Mouse (Mus musculus): ENCODE measurements around the gene Abcc5.
A peak's percentile ranks its signal among the peaks of the same experiment; 100 is the strongest.
"Not testable (repeated sequence)": the region's sequence is repeated elsewhere in the genome, so short reads cannot be mapped to it uniquely, and the experiment has no call there.

Gene Abcc5

GRCm38 (mm10) chr16:20422938-20423730, 3.1 kb downstream of the Abcc5 start:
- DNase-seq, result no peak

DNA sequence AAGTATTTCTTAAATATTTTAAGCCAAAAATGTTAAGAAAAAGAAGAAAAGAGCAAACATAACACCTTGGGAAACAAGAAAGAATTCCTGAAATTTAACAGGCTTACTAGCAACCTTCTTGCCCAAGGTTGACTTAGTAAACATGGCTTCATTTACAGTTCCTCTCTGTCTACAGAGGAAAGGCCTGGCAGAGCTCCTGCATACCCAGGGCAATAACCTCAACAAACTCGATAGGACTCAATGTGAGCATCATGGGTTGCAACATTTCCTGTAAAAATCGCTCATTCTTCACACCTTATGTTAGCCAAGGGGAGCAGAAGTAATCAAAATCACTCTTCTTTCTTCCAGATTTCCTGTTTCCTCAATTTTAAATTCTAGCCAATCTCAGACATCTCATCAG, 8.1 kb downstream of the Abcc5 start:
- DNase-seq, result no peak

GRCm38 (mm10) chr16:20416262-20416661, 9.9 kb downstream of the Abcc5 start:
- no peak for DNase-seq

- DNase-seq, result no peak
These were observed 10.4 kb downstream of the Abcc5 start for GRCm38 (mm10) chr16:20415804-20416203.

DNA sequence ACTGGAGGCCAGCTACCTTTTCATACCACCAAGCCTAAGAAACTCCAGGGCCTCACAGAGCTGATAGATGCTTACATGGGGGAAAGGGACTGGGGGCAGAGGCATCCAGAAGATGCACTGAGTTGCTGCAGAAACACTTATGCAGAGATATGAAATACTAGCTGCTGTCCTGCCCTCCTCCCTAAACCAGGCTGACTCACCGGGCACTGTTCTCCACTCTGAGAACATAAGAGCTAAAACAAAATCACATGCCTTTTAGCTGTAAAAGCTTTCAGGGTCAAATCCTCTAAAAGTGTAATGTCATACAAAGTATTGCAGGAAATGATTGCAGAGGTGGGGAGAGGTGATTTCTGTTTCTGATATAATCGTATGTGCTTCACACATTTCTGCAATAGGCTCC, 11.0 kb downstream of the Abcc5 start:
- no peak for DNase-seq

DNA sequence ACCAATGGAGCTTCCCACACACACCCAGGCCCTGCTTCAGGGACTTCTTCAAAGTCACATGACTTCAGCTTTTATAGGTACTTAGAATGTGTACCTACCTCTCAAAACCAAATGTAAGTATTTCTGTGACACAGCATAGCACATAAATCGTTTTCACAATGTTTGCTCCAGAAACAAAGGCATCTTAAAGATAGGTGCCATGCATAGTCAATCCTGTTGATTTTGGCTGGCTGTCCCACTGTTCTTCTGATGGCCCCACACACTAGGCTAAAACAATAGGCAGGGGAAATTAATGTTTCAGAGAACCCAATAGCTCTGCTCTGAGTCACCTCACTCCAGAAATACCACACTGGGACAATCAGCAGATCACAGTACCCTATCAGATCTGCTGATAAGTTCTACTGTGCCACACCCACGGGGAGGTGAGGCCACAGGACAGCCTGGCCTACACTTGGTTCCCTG, 12.3 kb downstream of the Abcc5 start:
- no peak for DNase-seq

- peak; percentile 17 for DNase-seq
These were observed 14.1 kb downstream of the Abcc5 start for GRCm38 (mm10) chr16:20411958-20412570.

DNA sequence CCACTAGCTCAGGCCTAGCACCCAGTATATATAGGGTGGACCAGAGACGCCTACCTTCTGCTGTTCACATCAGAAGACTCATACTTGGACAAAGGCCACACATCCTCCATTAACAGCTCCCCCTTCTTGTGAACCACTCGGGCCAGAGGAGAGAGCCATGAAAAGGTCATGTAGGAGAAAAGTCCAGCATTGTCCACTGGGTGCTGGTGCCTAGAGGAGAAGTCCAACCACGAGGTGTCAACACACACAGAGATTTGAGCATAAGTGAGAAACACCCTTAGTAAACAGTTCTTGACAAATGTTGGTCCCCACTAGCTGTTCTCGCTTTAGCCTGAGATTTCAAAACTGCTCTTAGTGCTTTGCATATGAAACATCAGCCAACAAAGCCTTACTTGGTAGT, 20.9 kb downstream of the Abcc5 start:
- no peak for DNase-seq

DNA sequence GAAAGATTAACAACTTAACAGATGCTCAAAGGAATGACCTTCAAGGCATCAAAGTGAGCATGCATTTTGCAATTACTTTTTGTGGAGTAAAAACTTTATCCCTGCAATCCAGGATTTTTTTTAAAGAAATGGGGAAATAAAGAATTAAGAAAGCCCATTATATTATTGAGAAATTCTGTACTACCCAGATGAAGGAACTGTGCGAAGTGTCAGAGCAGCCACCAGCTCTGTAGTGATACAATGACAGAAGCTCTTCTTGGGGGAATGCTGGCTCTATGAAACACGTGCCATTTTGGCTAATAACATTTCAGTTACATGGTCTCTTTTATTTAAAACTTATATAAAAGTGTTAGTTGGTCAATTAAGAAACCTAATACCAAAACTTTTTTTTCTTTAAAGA, 22.9 kb downstream of the Abcc5 start:
- DNase-seq, result no peak

DNA sequence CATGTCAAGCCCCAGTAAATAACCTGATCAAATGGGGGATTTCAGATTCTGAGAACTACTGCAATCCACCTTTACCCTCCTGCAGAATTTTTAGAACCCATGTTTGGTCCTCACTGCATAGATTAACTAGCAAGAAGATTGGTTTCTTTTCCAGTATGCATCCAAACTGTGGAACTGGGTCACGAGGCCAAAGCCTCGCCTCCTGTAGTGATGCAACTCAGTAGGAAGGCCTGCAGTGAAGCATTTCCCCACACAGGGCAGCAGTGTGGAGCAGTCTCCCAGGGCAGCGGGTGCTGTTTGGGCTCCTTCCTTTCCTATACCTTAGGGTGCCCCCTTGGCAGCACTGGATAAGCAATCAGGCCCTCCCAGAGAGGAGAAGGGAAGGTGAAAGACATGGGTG, 24.6 kb downstream of the Abcc5 start:
- DNase-seq, result no peak

- no peak for DNase-seq
These were observed 25.2 kb downstream of the Abcc5 start for GRCm38 (mm10) chr16:20400707-20401591.

GRCm38 (mm10) chr16:20396851-20397250, 29.3 kb downstream of the Abcc5 start:
- DNase-seq, result no peak

DNA sequence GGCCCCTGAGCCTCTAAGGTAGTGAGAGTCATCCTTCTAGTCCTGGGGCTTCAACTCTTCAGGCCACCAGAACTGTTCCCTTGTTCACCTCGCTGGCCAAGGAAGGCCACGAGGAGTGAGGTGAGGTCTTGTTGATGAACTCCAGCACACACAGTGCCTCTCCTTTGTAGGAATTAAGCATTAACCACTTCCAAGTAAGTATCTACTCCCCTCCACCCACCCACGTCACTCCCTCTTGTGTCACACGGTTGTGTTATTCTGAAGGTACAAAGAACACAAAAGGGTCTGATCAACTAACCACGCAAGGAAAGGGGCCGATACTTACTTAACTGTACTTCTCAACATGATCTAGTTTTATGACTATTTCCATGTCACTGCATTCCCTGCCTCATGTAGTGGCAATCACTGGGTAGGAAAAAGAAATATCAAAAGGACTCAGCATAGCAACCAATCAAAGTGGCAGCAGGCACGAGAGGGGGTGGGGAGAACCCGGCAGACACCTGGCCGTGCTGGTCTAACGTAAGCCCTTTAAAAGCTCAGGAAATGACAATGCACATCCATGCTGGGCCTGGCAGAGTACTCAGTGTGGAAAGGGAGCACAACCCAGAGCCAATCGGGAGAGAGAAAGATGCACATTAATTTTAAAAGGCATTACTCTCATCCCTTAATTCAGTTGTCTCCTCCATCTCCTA, 30.8 kb downstream of the Abcc5 start:
- peak; percentile 23 for DNase-seq

DNA sequence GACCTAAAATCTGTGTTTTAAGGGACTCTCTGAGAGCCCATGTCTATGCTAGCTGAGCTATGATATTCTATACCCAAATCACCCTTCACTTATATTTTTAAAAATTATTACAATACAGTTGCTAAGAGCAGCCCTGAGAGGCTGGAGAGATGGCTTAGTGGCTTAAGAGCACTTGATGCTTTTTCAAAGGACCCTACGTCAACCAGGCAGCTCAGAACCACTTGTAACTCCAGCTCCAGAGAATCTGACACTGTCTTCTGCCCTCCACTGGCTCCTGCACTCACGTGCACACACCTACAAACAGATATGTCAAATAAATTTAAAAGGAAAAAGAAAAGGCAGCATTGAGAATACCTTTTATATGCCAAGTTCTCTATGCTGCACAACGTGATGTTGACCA, 34.4 kb downstream of the Abcc5 start:
- DNase-seq, result no peak

DNA sequence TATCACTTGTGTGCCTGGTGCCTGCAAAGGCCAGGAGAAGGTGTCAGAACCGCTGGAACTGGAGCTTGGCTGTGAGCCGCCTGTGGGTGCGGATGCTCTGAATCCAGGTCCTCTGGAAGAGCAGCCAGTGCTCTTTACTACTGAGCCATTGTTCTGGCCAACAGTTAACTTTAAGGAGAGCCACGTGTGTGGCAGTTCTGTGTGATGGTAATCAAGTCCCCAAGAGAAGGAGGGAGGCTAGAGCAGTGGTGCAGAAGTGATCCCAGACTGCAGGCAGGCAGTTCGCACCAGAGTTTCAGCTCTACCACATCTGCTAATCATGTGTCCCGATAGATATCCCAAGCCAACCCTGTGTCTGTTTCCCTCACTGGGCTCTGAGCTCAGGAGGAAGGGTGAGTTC, 36.0 kb downstream of the Abcc5 start:
- DNase-seq, result no peak

GRCm38 (mm10) chr16:20381031-20381430, 45.2 kb downstream of the Abcc5 start:
- DNase-seq, result no peak

GRCm38 (mm10) chr16:20375341-20375740, 50.9 kb downstream of the Abcc5 start:
- DNase-seq, result no peak

- no peak for DNase-seq
These were observed 54.5 kb downstream of the Abcc5 start for GRCm38 (mm10) chr16:20371731-20372130.

DNA sequence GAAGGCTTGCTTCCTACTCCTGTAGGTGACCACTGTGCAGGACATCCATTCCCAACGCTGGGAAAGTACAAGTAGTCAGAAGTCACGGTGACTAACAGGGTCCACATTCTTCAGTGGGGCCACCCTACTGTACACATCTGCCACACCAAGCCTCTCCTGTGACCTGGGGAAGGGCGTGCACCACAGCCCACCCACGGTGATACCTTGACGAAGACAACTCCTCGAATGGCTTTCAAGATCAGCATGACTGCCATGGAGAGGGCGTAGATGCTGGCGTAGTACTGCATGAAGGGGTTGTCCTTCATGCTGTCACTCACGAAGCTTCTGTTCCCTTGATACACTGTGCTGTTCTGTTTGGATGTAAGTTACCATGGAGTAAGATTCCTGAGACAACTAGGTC, 58.0 kb downstream of the Abcc5 start:
- no peak for DNase-seq

- DNase-seq, result no peak
These were observed 64.1 kb downstream of the Abcc5 start for GRCm38 (mm10) chr16:20362121-20362520.

DNA sequence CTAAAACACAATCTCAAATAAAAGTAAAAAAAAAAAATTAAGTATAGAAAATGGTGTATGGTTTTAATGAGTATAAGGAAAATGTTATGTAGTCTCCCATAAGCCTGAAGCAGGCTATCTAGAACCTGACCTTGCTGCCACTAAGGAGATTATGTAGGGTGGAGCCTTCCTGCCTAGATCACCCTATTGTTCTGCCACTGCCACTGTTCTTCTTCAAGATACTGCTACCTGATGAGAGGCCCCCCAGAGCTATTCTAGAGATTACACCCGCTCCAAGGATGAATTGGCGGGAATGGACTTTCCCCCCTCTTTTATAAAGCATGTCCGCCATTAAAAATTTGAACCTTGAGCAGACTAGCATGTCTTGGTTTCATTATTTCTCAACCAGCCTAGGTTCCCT, 64.7 kb downstream of the Abcc5 start:
- not testable (repeated sequence) for DNase-seq

DNA sequence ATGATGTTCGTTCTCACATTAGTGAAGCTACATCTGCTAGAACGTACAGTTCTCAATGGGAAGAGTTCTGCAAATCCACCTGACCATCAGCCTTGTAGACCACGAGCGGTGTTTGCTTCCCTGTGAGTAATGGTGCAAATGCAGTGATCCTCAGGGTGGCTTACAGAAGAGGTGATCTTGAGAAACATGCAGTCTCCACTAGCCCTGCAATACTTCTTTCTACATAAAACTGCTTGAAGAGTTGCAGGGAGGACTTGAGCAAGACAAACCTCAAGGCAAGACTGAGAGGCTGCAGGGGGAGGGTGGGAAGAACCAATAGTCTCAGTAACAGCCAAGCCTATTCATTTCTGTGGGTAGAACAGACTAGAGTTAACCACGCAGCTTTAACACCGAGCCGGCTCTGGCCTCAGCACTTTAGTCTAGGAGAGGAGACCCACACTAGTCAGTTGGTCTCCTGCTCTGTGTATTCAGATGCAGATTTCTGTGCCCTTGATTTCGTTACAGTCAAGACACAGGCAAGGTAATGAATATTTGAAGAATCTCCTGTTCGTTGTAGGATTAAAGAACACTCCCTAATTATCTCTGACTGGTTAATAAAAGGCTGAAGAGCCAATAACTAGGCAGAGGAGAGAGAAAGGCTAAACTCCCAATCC, 66.4 kb downstream of the Abcc5 start:
- DNase-seq, result no peak

All from kidney, adult 11 months (tissue).